Mouse (Mus musculus) liver, postnatal 0 days (tissue): Measurements from ENCODE around the gene Bpi.

ENCODE experiments used
- CTCF ChIP-seq: sonication (generic); IDR thresholded peaks from 2 replicates; pipeline ENCODE4 v1.5.1; 2016; ENCODE audit warnings: antibody characterized with exemption, low read depth
- EP300 ChIP-seq: IDR thresholded peaks from 2 replicates; pipeline ENCODE4 v1.6.1; 2016; ENCODE audit warnings: antibody characterized with exemption, low read depth, mild to moderate bottlenecking

GRCm38 (mm10) chr2:158321596-158321995 is 63.7 kb downstream of the Bpi start:
- TF ChIP-seq CTCF (no peak), EP300 (no peak)
